Mouse (Mus musculus): ENCODE data around the gene Hist1h2bh. TPM values are rescaled to one million over a fixed set of nuclear protein-coding genes. Genes with fewer than 3 reads are reported as not detected.

The Hist1h2bh gene
- polyA plus RNA-seq, 1 experiment: 4.2 TPM

DNA sequence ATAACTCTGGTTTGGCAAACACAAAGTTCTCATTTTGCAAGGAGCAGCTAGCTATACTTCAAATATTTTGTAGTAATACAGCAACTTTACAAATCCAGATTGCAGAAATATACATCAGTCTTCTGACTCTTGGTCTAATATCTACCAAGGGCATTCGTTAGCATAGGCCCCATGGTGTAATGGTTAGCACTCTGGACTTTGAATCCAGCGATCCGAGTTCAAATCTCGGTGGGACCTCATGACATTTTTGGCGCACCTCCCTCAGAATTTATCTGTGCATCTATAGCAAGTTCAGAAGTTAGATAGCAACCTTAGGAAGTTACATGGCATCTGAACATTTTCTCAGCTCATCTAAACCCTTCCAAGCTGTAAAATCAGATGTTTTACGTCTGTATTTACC is 24.3 kb downstream of the Hist1h2bh start:
- Histone ChIP-seq H3K4me3 (ENCODE audit: low read depth, low read length) (peak overlapping the region; percentile 34), H3K36me3 (ENCODE audit: control insufficient read depth, insufficient read depth, low read length, poor library complexity, severe bottlenecking) (no peaks in the 10 kb centered on the region), H3K4me1 (ENCODE audit: control insufficient read depth, insufficient read depth, low read length) (no peaks in the 10 kb centered on the region), H3K9ac (ENCODE audit: low read depth, poor library complexity, severe bottlenecking) (peak overlapping the region; percentile 96), H3K9me3 (replicated peaks; ENCODE audit: control insufficient read depth, insufficient read depth, low read length, poor library complexity, severe bottlenecking) (no peaks in the 10 kb centered on the region), H3K27me3 (ENCODE audit: control insufficient read depth, insufficient read depth, low read length, poor library complexity, severe bottlenecking) (no peaks in the 10 kb centered on the region), H3K27ac (ENCODE audit: insufficient read depth, low read length) (peak overlapping the region; percentile 78)
- TF ChIP-seq POLR2A (IDR thresholded peaks at IDR 0.05; ENCODE audit: insufficient read depth, low read length) (no peak), EP300 (IDR thresholded peaks at IDR 0.05; ENCODE audit: insufficient read depth, low read depth, low read length) (no peak), CTCF (IDR thresholded peaks at IDR 0.05; ENCODE audit: low read depth, low read length) (no peak)

DNA sequence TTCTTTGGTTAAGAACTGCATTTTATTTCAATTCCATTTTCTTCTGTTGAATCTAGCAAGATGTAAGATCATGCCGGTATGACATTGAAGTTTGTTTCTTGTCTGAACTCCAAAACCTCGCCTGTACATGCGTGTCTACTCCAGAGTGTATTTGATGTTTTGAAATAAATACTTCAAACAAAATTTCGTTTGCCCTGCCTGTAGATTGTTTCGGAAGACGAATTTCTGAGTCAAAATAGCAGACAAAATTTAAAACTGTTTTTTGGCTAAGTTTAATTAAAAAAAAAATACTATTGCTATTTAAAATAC is 24.9 kb downstream of the Hist1h2bh start:
- Histone ChIP-seq H3K9me3 (replicated peaks; ENCODE audit: control insufficient read depth, insufficient read depth, low read length, poor library complexity, severe bottlenecking) (no peaks in the 10 kb centered on the region), H3K9ac (ENCODE audit: low read depth, poor library complexity, severe bottlenecking) (peak overlapping the region; percentile 96), H3K4me1 (ENCODE audit: control insufficient read depth, insufficient read depth, low read length) (peaks cover 4% of the 10 kb centered on the region), H3K36me3 (ENCODE audit: control insufficient read depth, insufficient read depth, low read length, poor library complexity, severe bottlenecking) (no peaks in the 10 kb centered on the region), H3K27ac (ENCODE audit: insufficient read depth, low read length) (peak overlapping the region; percentile 97), H3K27me3 (ENCODE audit: control insufficient read depth, insufficient read depth, low read length, poor library complexity, severe bottlenecking) (no peaks in the 10 kb centered on the region), H3K4me3 (ENCODE audit: low read depth, low read length) (peak overlapping the region; percentile 67)
- TF ChIP-seq CTCF (IDR thresholded peaks at IDR 0.05; ENCODE audit: low read depth, low read length) (no peak), POLR2A (IDR thresholded peaks at IDR 0.05; ENCODE audit: insufficient read depth, low read length) (no peak), EP300 (IDR thresholded peaks at IDR 0.05; ENCODE audit: insufficient read depth, low read depth, low read length) (no peak)

DNA sequence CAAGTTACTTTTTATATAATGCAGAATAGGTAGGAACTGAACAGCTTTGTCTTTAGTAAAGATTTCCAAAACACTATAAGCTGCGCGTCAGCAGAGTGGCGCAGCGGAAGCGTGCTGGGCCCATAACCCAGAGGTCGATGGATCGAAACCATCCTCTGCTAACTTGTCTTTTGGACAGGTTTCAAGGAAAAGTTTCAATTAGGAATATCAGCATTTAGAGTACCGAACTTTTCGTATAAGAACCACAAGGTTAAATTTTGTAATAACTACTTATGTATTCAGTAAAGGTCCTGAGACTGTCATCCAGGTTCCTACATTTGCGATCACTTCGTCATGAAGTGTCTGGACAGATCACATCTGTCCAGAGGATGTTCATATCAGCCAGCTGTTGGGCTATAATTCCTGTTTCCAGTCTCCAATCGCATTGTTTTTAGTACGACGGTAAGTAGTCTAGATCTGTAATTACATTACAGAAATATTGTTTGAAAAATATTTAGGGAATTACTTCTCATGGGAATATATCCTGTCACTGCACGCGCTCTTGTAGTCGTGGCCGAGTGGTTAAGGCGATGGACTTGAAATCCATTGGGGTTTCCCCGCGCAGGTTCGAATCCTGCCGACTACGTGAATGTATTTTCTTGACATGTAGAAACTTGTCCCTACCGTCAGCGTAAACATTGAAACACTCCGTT is 25.4 kb downstream of the Hist1h2bh start:
- peak overlapping the region; percentile 96 for H3K9ac ChIP-seq (ENCODE audit: low read depth, poor library complexity, severe bottlenecking)
- no peak for TF ChIP-seq POLR2A (IDR thresholded peaks at IDR 0.05; ENCODE audit: insufficient read depth, low read length)
- 0 out of 2 replicates have a peak, but pooled peaks have one; percentile 34 for TF ChIP-seq EP300 (IDR thresholded peaks at IDR 0.05; ENCODE audit: insufficient read depth, low read depth, low read length)

DNA sequence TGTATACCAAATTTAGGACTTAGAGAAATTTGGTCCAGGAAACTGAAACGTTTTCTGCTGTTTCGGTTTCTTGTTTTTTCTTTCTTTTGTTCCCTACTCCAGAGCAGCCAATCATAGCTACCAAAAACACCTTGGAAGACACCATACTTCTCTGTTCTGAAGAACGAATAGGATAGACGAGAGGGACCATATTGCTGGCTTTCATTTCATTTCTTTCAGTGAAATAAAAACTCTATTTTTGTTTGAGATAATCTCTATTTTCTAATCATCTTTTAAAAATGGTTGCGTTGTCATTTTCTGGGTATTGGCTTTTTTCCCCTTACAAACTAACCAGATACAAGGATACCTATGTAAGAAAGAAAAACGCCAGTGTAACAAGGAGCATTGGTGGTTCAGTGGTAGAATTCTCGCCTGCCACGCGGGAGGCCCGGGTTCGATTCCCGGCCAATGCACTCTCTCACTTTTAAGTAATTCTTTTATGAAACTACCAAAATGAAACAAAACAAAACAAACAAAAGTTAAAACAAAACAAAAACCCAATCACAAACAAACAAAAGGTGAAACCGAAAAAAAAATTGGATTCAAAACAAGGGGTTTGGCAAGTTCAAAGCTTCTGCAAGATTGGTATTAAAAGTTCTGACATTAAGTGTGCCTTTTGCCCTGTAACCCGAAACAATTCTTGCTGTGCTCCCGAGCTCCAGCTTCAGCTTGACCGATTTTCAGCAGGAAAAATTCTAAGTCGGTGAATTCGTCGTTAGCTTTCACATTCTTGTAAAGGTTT is 26.2 kb downstream of the Hist1h2bh start:
- Histone ChIP-seq H3K27me3 (ENCODE audit: control insufficient read depth, insufficient read depth, low read length, poor library complexity, severe bottlenecking) (no peaks in the 10 kb centered on the region), H3K9ac (ENCODE audit: low read depth, poor library complexity, severe bottlenecking) (peak overlapping the region; percentile 44; the same call in 1 of the 2 replicates), H3K4me3 (ENCODE audit: low read depth, low read length) (peak overlapping the region; percentile 99), H3K9me3 (replicated peaks; ENCODE audit: control insufficient read depth, insufficient read depth, low read length, poor library complexity, severe bottlenecking) (no peaks in the 10 kb centered on the region), H3K4me1 (ENCODE audit: control insufficient read depth, insufficient read depth, low read length) (peaks cover 8% of the 10 kb centered on the region), H3K27ac (ENCODE audit: insufficient read depth, low read length) (peak overlapping the region; percentile 86), H3K36me3 (ENCODE audit: control insufficient read depth, insufficient read depth, low read length, poor library complexity, severe bottlenecking) (no peaks in the 10 kb centered on the region)
- TF ChIP-seq POLR2A (IDR thresholded peaks at IDR 0.05; ENCODE audit: insufficient read depth, low read length): no peak
- TF ChIP-seq EP300 (IDR thresholded peaks at IDR 0.05; ENCODE audit: insufficient read depth, low read depth, low read length): 0 out of 2 replicates have a peak, but pooled peaks have one; percentile 19

More for the DNA sequence above, 25.4 kb downstream of the Hist1h2bh start:
- peaks cover 6% of the 10 kb centered on the region for H3K4me1 ChIP-seq (ENCODE audit: control insufficient read depth, insufficient read depth, low read length)
- H3K36me3 ChIP-seq (ENCODE audit: control insufficient read depth, insufficient read depth, low read length, poor library complexity, severe bottlenecking): no peaks in the 10 kb centered on the region
- peak overlapping the region; percentile 99 for H3K4me3 ChIP-seq (ENCODE audit: low read depth, low read length)
- H3K27me3 ChIP-seq (ENCODE audit: control insufficient read depth, insufficient read depth, low read length, poor library complexity, severe bottlenecking): no peaks in the 10 kb centered on the region
- peak overlapping the region; percentile 97 for H3K27ac ChIP-seq (ENCODE audit: insufficient read depth, low read length)
- H3K9me3 ChIP-seq (replicated peaks; ENCODE audit: control insufficient read depth, insufficient read depth, low read length, poor library complexity, severe bottlenecking): no peaks in the 10 kb centered on the region

DNA sequence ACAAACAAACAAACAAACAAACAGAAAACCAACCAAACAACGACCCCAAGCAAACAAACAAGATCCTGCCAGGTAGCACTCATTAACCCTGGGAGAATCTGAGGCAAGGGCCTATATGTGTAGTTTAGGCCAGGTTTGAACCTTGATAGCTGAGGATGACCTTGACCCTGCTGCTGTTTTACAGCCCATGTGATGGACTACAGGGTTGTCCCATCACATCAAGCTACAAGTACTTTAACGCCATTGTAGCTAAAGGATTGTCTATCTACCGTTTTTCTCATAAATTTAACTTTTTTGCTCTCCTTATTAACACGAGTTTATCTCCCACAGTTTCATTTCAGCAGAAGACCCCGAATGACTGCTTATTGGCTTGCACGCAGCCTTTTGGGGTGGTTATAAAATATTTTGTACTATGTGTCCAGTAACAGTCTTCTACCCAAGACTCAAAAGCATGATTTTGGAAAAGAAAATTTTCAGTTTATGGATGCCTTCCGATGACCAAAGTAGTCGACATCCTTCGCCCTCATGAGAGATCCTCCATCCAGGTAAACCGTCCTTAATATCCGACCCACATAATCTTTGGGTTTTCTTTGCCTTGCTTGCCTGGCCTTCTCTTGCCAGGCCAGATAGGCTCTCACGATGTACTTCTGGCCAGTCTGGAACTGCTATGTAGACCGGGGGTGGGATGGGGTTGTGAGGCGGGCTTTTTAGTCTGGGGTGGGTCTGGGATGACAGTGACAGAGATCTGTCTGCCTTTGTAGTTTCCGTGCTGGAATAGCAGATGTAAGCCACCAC is 27.2 kb downstream of the Hist1h2bh start:
- Histone ChIP-seq H3K4me3 (ENCODE audit: low read depth, low read length) (peak overlapping the region; percentile 62), H3K9me3 (replicated peaks; ENCODE audit: control insufficient read depth, insufficient read depth, low read length, poor library complexity, severe bottlenecking) (no peaks in the 10 kb centered on the region), H3K4me1 (ENCODE audit: control insufficient read depth, insufficient read depth, low read length) (peaks cover 9% of the 10 kb centered on the region), H3K27ac (ENCODE audit: insufficient read depth, low read length) (peak overlapping the region; percentile 65), H3K27me3 (ENCODE audit: control insufficient read depth, insufficient read depth, low read length, poor library complexity, severe bottlenecking) (no peaks in the 10 kb centered on the region), H3K9ac (ENCODE audit: low read depth, poor library complexity, severe bottlenecking) (peak overlapping the region; percentile 44), H3K36me3 (ENCODE audit: control insufficient read depth, insufficient read depth, low read length, poor library complexity, severe bottlenecking) (no peaks in the 10 kb centered on the region)
- TF ChIP-seq EP300 (IDR thresholded peaks at IDR 0.05; ENCODE audit: insufficient read depth, low read depth, low read length) (no peak), CTCF (IDR thresholded peaks at IDR 0.05; ENCODE audit: low read depth, low read length) (no peak), POLR2A (IDR thresholded peaks at IDR 0.05; ENCODE audit: insufficient read depth, low read length) (no peak)
